Mouse (Mus musculus) adrenal gland, postnatal 10 days (tissue): Measurements from ENCODE around the gene Casc3. TPM values are rescaled to one million over a fixed set of nuclear protein-coding genes. Genes with fewer than 3 reads are reported as not detected.

Experiments used
- DNase-seq: peaks from one replicate; pipeline ENCODE4 v3.0.0; 2021; ENCODE audit warnings: mixed read lengths
- total RNA-seq, 2 experiments: library from RNA; stranded (reverse); gene quantifications; 2 replicates each; pipeline ENCODE4 v1.2.3; 2021

Gene Casc3
- total RNA-seq, 2 experiments from 2014 or later: 31.9 to 35.7 TPM

DNA sequence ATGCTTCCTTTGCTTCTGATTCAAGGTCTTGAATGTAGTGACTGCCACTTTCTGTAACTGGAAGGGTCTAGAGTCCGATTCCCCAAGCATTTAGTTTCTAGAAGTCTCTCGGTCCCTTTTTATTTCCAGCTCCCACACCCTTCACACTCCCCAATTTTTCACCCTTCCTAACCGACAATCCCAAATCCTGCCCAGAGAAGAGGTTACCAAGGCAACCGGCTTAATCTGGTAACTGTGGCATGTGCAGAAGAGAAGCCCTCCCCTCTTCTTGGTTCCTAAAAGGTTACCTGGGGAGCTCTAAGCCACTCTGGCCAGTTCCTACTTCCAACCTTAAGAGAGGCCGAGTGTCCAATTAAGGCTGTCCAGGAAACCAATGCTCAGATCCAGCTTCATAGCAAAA is 30.6 kb downstream of the Casc3 start:
- no peak for DNase-seq

DNA sequence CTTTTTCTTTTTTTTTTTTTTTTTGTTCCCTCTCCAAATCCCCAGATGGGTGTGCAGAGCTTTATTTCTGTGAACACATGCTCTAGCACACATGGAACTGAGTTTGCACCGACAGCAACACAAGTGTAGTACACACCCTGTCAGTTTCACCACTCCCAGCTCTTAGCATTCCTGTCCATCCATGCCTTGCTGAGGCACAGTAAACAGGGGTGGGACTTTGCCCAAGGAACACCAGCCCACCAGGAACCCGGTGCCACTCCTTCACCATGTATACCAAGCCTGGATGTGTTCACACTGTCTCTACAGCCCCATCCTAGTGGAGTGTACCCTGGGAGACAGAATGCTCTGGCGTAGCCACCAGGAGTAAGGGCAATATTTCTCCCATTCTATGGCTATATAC is 31.0 kb downstream of the Casc3 start:
- DNase-seq: no peak

DNA sequence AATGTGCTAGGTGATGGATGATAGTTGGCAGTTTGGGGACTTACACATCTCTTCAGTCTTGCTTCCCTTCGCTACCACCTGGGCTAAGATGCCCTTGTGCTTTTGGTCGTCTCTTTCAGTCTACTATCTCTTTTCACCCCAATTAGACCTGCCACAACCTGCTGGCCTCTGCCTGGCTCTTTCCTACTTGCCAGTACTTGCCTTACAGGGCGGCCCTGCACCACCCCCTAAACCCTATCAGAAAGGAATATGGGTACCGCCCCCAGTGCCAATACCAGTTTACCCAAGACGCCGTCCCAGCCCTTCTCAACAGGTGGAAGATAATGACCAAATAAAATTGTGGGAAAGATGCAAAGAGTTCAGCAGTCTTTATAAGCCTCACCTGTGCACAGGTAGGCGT is 31.4 kb downstream of the Casc3 start:
- DNase-seq: no peak

DNA sequence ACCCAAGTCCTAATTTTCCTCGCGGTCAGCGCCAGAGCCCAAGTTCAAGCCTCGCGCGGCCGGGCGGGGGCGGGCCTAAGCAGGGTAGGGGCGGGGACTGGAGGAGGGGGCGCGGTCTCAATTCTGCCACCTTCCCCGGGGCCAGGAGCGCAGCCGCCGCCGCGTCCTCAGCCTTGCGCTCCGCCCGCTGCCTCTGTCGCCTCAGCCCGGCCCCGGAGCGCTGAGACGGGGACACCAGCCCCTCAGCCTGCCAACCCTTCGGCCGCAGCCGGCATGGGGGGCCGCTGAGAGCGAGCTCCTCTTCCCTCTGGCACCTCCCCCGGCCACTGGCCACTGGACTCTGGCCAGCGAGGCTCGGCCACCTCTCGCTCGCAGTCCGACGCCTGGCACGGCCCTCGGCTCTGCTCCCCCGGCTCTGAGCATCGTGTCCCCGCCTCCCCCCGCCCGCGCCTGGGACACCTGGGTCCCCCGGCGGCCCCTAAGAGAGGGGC is 32.0 kb downstream of the Casc3 start, which contains the start of gene Rapgefl1:
Gene Rapgefl1, plus strand, starts transcription at position 135 of the 491 bp plus-strand sequence.
- peak; percentile 93 for DNase-seq

DNA sequence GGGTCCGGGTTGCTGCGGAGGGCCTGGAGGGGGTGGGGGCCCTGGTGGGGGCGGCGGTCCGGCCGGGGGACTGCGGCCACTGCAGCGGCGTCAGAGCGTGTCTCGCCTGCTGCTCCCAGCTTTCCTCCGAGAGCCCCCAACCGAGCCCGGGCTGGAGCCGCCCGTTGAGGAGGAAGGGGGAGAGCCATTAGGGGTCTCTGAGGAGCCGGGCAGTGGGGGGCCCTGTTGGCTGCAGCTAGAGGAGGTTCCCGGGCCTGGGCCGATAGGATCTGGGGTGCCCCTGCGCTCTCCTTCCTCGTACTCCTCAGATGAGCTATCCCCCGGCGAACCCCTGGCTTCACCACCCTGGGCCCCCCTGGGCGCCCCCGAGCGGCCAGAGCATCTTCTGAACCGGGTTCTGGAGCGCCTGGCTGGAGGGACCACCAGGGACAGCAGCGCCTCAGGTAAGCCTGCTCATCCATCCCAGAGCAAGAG is 32.6 kb downstream of the Casc3 start:
- DNase-seq: peak; percentile 26

DNA sequence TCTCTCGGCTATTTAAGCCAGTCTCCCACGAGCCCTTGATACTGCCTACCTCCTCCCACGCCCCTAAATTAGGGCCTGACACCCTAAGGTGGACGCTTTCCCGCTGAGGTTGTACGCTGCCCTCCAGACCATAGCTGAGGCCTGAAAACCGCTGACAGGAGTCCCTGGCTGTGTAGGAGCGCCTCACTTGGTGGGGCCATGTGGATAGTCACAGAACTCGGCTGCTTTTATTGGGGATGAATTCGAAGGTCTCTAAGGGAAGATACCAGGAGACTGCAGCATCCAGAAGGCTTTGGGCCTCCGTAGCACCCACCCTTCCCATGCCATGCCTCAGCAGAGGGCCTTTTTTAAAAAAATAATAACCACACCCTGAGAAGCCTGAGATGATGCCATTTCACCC is 33.2 kb downstream of the Casc3 start:
- DNase-seq: no peak

DNA sequence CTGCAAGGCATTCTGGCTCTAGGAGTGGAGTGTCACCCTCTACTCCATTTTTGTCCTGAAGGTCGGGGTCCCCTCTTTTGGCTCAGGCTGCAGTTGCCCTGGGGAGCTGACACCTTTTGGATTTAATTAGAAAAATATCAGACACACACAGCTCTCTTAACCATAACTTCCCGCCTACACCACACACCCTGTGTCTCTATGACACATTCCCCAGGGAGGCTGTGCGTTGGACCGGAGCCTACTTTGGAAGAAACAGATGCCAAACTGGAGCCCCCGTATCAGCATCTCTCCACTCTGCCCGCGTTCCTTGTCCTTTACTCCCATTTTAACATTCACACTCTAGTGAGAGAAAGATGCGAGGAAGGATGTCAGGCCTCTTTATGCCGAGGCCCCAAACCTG is 33.8 kb downstream of the Casc3 start:
- no peak for DNase-seq

GRCm38 (mm10) chr11:98839402-98839801 is 34.7 kb downstream of the Casc3 start:
- no peak for DNase-seq

DNA sequence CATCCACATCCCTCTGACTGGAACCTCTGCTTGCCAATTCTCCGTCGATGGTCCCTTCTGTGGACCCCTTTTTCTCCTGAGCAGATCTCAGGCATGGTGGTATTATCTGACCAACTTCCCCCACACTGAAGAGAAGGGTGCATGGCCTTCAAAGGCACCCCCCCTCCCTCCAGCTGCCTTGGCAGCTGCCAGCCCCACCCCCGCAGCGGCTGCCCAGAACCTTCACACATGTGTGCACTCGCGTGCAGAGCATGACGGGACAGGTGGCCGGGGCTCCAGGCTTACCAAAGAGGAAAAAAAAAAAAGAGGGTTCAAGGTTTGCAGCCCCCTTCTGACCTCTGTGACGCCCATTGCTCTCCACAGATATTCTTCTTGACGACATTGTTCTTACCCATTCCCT is 35.2 kb downstream of the Casc3 start:
- DNase-seq: no peak

GRCm38 (mm10) chr11:98846016-98846415 is 41.3 kb downstream of the Casc3 start:
- no peak for DNase-seq

- no peak for DNase-seq
These were observed 42.3 kb downstream of the Casc3 start for GRCm38 (mm10) chr11:98846865-98847604.

DNA sequence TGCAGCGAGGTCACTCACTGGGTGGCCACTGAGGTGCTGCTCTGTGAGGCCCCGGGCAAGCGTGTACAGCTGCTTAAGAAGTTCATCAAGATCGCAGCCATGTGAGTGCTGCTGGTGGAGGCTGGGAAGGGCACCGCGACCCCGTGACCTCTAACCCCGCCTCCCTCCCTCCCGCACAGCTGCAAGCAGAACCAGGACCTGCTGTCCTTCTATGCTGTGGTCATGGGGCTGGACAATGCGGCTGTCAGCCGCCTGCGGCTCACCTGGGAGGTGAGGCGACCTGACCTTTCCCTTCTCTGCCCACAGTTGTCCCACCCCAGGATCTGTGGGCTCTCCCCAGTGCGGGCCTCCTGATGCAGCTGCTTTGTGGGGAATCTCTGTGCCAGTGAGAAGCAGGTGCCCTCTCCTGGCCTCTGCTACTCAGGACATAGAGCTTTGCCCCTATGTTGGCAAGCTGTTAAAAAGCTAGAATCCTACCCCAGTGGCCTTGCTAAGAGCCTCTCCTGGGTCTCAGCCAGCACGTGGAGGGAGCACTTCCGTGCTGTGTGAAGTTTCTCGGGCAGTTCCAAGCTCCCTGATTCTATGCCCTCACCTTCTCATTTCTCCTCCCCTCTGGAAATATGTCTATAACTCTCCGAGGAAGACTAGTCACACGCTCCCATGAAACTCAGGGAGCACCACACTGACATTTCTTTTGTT is 44.6 kb downstream of the Casc3 start:
- peak; percentile 46 for DNase-seq

- no peak for DNase-seq
These were observed 45.7 kb downstream of the Casc3 start for GRCm38 (mm10) chr11:98850100-98851093.

- peak; percentile 25 for DNase-seq
These were observed 49.4 kb downstream of the Casc3 start for GRCm38 (mm10) chr11:98854116-98854515.

- DNase-seq: no peak
These were observed 50.0 kb downstream of the Casc3 start for GRCm38 (mm10) chr11:98854659-98855058.

DNA sequence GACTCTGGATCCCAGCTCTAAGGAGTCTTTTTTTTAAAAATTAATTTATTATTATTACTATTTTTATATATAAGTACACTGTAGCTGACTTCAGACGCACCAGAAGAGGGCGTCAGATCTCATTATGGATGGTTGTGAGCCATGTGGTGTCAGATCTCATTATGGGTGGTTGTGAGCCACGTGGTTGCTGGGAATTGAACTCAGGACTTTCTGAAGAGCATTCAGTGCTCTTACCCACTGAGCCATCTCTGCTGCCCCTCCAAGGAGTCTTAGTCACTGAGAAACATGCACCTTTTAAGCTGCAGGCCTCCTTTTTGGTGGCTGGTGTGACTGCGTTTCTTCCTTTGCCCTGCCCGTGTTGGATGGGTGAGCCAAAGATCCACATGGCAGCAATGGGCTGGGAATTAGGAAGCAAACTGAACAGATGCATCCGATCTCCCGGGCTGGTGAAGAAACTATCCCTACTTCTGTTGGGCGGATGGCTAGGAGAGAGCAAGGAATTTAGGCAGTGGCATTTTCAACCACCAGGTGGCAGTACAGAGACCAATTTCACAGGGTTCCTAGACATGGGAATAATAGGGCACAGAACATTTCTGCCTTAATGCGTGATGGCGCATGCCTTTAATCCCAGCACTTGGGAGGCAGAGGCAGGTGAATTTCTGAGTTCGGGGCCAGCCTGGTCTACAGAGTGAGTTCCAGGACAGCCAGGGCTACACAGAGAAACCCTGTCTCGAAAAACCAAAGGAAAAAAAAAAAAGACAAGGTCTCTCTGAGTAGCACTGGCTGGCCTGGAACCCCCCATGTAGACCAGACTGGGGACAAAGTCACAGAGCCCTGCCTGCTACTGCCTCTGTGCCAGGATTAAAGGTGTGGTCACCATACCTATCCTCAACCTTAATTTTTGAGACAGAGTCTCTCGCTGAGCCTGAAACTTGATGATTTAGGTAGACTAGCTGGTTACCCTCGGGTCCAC is 54.3 kb downstream of the Casc3 start:
- peak; percentile 94 for DNase-seq

DNA sequence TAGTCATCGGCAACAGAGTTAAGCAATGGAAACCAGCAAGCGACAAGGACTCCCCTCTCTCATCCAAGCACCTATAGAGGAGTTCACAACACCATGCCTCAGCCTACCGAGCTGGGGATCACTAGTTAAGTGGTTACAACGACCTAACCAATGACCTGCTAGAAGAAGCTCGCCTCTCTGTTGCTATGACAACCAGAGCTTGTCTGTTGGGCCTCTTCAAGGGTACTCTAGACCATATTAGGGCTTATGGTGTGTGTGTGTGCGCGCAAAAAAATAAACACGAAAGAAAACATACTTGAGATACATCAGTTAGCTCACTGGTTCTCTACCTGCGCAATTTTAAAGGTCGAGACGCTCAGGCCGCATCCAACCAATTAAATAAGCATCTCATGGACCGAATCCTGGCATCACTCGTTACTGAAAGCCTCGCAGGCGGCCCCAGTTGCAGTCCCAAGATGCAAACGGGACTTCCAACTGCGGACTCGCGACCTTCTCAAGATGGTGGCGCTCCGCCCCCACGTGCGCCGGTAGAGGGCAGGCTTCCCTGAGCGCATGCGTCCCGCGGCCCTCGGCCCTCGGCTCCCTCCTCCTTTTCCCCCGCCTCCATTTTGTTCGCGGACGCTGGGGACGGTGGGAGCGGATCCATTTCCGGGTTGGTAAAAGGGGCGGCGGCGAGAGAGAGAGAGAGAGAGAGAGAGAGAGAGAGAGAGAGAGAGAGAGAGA is 58.5 kb downstream of the Casc3 start, which contains the start of gene Wipf2:
Gene Wipf2, plus strand, starts transcription at position 611 of the 723 bp plus-strand sequence.
- DNase-seq: peak; percentile 97

DNA sequence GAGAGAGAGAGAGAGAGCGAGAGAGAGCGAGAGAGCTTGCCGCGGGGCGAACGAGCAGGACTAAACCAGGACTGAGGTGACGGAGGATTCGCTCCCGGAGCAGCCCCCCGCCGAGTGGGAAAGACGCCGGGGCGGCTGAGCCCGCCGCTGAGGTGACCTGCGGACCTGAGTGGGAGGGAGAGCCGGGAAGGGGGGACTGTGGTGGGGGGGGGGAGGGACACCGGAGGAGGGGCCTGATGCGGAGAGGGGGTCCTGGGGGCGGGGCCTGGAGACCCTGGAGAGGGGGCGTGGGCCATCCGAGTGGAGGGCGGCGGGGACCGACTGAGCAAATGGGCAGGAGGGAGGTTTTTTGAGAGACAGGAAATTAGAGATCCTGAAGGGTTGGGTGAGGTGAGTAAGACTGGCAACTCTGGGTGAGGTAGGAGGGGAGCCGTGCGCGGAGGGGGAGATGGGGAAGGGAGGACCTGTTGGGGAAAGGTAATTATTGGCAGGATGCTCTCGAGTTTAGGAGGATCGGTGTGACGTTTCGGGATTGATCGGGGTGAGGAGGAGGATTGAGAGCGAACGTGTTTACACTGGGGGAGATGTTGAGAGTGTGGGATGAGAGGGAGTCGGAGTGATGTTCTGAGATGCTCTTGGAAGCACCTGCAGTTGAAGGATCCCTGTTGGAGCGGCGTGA is 59.2 kb downstream of the Casc3 start:
- DNase-seq: no peak

DNA sequence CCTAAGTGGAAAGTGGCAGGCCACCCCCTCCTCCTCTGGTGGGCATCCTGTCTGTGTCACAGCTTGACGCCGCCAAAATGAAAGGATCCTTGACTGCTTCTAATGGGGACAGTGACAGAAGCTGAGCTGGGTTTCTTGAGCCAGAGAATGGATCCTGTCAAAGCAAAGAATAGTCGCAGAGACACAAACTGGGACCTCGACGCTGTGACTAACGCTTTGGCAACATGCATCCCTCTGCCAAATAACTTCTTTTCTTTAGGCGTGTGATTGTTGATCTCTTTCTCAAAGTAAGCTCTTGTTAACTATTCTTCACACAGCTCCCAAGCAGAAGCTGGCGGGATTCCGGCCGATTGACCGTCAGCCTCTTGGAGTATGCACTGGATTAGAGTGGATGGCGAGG is 62.6 kb downstream of the Casc3 start:
- DNase-seq: no peak

DNA sequence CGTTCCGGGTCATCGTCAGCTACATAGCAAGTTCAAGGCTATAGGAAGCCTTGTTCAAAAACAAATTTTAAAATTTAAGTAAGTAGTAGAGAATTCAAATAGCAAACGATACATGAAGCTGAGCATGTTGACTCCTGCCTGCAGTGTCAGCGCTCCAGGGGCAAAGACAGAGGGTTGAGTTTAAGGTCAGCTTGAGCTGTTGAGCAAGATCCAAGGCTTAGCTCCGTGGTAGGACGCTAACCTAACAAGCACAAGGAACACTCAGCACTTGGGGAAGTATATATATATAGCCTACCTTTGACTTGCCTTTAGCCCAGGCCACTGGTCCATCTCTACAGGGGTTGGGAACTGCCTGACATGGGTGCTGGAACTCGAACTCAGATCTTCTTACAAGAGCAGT is 65.2 kb downstream of the Casc3 start:
- no peak for DNase-seq
